Mouse (Mus musculus): ENCODE results near the gene Stx8.

Stx8 gene

DNA sequence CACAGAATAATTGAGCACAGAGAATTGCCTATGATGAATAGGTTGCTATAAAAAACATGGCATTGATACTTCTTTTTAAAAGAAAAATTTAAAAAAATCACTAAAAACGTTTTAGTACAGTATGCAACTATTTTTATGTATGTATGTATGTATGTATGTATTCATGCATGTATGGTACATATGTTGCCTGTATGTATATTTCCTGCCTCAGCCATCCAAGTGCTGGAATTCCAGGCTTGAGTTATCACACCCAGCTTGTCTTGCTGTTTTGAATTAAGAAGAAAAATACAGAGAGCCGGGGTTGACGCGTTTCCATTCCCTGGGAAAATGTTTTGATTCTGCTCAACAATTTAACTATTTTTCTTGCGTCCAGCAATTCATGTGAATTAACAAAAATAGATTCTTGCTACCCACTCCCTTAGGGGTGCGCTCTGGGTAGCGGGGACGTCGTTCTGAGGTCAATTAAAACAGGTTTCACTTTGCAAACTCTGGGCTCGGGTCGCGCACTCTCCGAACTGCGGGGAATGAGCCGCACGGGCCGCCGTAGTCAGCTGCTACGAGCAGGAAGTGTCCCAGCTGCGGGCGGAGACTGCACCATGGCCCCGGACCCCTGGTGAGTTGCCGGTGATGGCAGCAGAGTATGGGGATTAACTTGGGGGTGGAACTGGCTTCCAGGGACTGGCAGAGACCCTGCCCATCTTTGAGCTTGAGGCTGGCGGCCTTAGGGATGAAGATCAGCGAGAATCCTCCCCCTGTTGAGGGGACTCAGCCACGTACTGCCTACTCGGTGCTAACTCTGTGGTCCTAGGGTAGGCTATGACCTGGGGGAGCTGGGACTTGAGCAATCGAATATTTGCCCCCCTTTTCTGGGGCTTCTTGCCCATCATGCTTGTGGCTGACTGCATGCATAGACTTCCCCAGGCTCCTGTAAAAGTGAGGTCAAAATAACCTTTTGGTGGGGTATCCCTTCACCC lies at the start of gene Stx8:
TSS of gene Stx8 (plus strand) at position 289 of the 974 bp plus-strand sequence.
- DNase-seq (ENCODE audit: low spot score in 2 of 2) = peak; percentile 87 to 88

DNA sequence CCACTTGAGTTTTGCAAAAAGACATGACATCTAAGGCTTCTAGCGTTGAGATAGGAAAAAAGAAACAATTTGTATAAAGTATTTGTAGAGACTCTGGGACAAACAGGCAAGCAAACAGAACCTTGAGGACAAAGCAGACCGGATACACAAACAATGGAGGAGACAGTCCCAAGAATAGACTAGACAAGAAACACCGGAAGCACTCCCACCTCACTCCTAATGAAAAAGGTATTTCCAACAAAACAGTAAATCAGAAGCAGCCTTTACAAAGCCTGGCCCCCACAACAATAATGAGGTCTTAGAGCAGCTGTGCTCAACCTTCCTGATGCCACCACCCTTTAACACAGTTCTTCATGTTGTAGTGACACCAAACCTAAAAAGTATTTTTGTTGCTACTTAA lies 48.9 kb upstream of the Stx8 start:
- no peak for DNase-seq (ENCODE audit: low spot score in 2 of 2)

DNA sequence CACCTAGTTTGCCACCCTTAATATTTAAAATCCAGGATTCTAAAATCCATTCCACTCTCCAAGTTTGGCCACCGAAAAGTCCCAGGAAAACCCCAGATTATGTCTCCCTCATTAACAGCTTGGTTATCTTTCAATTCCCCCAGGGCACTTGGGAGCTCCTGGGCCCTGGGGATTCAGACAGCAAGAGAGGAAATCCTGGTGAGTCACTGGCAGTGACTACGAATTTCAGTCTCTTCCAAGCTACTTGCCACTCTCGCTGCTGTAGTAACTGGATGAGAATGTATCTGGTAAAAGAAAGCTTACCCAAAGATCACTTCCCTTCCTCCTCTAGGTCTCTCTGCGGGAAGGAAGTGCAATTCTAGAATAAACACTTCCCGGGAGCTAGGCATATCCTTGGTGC lies 46.4 kb upstream of the Stx8 start:
- no peak for DNase-seq (ENCODE audit: low spot score in 2 of 2)

DNA sequence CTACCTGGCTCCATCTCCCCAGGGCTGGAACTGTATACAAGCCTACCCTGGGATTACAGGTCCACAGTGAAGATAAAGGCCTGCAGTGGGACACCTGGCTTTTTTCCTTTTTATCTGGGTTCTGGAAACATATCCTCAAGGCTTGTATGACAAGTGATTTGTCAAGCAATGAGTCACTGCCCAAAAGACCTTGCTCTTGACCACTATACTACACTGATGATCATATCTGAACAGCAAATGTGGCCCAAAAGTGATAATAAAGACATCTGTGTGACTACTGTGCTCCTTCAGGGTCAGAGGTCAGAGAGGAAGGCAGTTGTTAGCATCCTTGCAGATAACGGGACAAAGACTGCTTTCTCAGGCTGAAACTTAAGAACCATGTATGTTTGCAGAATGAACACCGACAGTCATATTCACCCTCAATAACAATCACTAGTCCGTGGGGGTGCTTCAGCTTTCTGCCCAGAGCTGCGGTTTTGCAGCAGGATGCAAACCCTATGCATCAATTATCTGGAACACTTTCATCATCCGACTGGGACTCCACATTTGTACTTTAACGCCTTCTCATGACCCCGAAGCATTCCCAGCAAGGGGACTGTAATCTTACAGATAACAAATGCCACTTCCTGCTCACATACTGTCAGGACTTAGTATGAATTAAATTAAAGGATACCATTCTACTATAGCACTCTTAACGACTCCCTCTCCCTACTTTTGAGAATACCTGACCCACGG lies 45.6 kb upstream of the Stx8 start:
- DNase-seq (ENCODE audit: low spot score in 2 of 2) = no peak

DNA sequence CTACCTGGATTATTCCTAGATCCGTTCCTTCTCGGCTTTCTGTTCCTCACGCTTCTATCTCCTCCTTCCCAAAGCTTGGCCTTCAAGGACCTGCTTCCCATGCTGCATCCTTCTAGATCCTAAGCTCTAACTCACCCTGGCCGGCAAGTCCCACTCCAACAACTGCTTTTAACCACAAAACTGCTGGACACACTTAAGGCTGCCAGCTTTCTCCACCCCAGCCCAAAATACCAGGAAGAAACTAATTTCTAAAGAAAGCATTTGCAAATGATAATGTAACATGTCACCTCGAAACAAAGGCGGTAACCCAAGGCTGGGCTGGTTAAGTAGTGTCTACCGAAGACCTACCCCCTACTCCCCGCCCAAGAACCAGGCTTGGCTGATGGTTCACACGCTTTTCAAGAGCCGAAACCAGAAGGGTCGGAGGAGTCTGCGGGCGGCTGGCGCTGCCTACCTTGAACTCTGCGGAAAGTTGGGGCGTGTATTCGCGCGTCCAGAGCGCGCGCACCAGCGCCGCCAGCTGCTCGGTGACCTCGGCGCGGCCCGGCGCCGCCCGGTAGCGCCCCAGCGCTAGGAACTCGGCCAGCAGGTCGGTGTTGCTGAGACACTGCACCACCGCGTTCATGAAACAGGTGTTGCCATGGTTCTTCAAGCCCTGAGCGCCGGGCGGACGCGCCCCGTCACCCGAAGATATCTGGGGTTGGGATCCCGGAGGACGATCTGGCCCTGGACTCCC lies 44.7 kb upstream of the Stx8 start:
- no peak for DNase-seq (ENCODE audit: low spot score in 2 of 2)

DNA sequence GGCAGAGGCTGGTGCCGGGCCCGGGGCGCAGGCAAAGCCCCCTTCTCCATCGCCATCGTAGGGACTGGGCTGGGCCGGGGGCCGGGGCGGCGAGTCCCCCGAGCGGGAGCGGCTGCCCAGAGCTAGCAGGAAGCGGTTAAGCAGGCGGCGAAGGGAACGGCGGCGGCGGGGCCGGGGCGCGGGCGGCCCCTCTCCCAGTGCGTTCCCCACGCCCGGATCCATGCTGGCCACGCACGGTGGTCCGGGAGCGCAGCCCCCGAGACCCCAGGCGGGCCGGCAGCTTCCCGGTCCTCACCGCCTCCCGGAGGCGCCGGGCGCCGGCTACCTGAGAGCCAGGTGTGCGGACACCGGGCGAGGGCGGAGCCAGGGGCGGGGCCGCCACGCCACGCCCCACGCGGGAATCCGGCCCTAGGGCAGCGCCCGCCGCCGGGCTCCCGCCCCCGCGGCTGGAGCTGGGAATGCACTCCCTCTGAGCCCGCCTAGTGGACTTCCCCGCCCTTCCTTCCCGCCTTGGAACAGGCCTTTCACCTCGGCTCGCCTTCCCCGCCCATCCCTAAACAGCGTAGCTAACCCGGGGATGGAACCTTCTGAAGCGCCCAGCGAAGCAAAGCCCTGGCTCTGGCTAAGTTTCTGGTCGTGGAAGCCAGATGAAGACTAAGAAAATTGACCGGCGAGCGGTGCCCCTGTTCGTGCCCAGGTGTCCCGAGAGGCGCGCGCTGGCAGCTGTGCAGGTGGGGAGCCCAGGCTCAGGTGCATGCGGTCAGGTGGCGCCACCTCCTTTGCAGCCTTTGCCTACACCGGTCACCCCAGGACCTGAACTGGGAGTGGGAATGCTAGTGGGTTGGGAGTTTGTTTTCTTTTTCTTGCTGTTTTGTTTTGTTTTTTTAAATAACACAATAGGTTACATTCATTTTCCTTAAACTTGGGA lies 43.9 kb upstream of the Stx8 start, which contains the start of gene Usp43:
TSS of gene Usp43 (minus strand) at position 327 of the 928 bp plus-strand sequence.
- DNase-seq (ENCODE audit: low spot score in 2 of 2) = peak; percentile 3 to 5

DNA sequence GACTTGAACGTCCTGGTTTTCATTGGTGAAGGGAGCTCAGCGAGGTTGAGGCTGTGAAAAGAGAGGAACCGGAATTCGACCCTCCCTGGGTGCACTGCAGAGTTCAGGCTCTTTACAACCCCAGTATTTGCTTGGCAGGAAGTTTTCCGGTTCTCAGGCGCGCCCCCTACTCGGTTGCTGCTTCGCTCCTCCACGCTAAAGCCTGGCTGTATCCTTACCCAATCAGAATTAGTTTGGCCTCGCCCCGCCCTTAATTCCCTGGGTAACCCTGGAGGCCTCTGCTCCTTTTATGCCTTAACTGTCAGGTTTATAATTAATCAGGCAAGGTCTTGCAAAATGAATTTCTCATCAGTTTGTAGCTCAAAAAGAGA lies 43.3 kb upstream of the Stx8 start:
- peak; percentile 9 to 21 for DNase-seq (ENCODE audit: low spot score in 2 of 2)

DNA sequence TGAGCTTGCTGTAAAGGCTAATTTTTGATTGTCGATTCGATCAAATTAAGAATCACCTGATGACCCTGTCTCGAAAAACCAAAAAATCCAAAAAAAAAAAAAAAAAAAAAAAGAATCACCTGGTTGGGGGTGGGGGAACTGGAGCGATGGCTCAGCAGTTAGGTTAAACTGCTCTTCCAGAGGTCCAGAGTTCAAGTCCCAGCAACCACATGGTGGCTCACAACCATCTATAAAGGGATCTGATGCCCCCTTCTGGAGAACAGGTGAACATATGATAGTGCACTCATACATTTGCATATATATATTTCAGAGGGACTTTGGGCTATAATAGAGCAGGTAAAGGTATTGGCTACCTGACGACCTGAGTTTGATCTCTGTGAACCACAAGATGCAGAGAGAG lies 42.3 kb upstream of the Stx8 start:
- no peak for DNase-seq (ENCODE audit: low spot score in 2 of 2)

DNA sequence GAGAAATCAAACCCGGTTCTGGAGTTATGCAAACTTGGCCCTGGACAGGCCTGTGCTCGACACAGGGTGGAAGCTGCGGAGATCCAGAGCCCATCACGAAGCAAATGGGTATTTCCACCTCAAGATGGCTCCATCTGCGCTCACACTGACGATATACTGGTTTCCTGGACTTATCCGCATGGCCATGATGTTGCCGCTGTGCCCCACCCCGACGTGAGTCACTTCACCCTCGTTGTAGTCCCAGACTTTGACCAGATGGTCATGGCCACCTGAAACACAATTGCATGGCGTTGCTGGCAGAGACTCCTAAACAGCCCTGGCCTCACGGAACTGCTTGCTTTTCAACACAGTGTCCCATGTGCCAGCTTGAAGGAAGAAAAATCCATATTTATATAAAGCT lies 41.0 kb upstream of the Stx8 start:
- DNase-seq (ENCODE audit: low spot score in 2 of 2) = no peak

DNA sequence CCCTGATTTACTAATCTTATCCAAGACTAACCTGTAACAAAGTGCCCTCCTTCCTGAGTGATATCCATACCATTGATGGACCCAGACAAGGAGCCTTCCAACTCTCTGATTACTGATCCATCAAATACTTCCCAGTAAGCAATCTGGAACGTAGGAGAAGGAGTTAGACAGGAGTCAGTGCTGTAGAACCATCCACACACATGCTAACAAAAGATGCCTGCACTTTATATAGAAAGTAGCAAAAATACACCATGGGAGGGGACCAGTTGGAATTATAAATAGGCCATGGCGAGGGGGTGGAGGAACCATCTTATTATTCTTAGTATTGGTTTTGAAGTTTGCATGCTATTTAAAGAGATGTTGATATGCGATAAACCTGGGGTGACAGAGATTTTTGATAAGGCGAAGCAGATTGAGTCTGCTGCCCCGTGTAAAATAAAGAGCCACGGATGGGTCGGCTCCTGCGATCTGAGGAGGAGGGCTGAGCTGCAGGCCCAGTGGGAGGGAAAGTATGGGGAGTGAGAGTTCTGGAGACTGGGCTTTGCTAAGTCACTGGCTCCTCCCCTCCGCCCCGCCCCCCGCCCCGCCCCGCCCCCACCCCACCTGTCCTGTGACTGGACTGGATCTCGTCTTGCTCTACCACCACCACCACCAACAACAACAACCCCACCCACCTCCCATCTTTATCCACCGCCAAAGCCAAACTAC lies 39.5 kb upstream of the Stx8 start:
- DNase-seq (ENCODE audit: low spot score in 2 of 2) = no peak

DNA sequence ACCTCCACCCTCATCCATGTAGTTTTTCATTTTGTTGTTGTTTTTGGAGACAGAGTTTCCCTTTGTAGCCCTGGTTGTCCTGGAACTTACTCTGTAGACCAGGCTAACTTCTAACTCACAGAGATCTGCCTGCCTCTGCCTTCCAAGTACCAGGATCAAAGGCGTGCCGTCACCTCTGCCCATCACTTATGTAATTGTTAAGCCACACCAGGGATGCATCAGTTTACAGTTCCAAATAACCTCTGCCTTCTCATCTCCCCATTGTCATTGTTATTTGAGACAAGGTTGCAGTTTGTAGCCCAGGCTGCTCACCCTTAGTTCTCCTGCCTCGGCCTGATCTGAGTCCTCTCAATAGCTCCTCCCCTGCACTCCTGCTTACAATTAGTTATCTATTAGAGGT lies 33.8 kb upstream of the Stx8 start:
- no peak for DNase-seq (ENCODE audit: low spot score in 2 of 2)

DNA sequence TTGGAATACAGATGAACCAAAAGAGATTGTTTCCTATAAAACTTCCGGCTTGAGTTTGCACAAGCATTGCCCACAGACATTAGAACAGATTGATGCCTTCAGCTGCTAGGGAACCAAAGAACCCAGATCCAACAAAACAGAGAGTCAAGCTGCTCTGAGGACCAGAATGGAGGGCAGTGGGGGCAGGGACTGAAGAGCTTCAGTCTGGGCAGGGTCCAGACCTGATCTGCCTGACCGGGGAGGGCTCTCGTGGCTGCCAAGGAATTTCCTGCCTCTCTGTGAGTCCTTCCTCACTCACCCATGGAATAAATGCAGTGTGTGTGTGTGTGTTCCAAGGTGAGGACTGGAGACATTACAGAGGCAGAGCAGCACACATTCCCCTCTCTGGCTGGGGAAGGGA lies 17.8 kb upstream of the Stx8 start:
- no peak for DNase-seq (ENCODE audit: low spot score in 2 of 2)

DNA sequence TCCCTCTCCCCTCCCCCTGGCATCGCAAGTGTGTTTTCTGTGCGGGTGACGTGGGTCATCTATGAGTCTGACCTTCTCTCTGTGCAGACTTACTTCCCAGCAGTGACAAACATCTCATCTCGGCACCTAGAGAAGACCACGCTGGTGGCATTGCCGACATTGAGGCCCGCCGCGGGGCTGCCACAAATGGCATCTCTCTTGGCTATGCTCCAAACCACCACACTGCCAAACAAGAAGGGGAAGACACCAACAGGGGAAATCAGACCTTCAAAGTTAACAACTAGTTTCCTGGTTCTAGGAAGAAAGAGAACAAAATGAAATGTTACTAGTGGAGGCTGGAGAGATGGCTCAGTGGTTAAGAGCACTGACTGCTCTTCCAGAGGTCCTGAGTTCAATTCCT lies 16.5 kb upstream of the Stx8 start:
- no peak for DNase-seq (ENCODE audit: low spot score in 2 of 2)

DNA sequence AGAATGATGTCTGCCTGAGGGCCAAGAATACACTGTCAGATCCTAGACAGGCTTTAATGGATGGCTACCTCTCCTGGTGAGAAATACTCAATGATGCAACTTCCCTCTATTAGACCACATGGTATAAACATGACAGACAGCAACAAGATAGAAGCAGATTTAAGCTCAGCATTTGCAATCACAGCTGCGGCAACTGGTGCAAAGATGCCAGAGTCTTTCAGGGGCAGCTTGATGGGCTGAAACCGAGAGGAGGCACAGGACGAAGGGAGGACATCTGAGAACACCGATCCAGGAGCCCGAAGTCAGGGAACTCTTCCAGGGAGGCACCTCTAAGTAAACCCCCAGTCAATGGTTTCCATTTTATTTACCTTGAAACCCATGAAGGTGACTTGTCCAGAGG lies 12.4 kb upstream of the Stx8 start:
- no peak for DNase-seq (ENCODE audit: low spot score in 2 of 2)

DNA sequence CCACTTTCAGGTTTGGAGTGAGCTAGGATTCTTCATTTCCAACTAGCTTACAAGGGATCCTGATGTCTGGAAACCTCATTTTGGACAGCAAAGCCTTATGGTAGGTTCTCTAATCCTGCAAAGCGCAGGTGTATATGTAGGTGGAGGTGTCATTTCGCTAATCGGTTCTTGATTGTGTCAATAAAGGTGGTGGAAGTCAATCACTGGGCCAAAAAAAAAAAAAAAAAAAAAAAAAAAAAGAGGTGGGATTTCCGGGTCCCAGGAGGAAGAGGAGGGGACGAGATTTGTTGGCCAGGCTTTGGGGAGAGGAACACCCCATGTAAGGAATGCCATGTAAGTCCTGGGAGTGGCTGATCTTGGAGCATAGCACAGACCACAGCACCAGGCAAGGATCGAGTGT lies 11.6 kb upstream of the Stx8 start:
- no peak for DNase-seq (ENCODE audit: low spot score in 2 of 2)

DNA sequence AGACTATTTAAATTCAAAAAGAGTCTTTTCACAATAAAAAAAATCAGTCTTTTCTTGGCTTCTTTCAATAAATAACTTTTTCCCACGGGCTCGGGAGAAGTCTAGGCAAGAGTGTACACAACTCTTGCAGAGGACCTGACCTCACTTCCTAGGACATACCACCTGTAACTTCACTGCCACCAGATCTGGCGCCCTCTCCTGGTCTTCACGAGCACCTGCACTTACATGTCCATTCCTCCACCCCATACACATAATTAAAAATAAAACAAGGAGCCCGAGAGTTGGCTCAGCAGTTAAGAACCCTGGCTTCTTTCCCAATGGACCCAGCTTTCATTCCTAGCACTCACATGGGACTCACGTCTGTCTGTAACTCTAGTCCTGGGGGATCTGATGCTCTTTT lies 1.9 kb upstream of the Stx8 start:
- DNase-seq (ENCODE audit: low spot score in 2 of 2) = no peak

DNA sequence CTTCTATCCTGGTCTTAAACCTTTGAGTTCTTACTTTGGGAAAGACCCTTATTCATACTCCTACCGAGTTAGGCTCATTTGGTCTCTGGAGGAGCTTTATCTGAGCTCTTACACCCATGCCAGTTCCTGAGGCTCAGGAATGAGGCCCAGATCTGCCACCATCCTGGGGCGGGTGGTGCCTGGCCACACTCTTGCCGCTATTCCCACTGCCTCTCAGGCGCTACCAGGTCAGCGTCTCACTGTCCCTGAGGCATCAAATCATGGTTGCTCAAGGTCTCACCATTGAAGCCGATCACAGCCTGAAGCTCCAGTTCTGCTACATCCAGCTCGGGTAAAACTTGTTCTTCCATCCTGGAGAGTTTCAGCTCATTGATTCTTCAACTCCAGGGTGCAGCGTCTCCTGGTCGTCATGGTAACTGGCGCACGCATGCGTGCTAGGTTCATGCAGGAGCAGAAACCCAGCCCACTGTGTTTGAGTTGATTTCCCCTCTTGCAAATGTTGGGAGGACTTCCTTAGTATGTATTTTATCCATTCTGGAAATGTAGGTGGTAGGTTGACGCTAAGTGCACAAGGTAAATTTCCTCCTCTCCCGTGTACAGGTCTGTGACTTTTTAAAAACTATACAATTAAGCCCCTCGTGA lies 630 bp upstream of the Stx8 start, which contains the start of gene Cfap52:
TSS of gene Cfap52 (minus strand) at position 410 of the 642 bp plus-strand sequence.
- DNase-seq (ENCODE audit: low spot score in 2 of 2) = peak; percentile 69 to 72

DNA sequence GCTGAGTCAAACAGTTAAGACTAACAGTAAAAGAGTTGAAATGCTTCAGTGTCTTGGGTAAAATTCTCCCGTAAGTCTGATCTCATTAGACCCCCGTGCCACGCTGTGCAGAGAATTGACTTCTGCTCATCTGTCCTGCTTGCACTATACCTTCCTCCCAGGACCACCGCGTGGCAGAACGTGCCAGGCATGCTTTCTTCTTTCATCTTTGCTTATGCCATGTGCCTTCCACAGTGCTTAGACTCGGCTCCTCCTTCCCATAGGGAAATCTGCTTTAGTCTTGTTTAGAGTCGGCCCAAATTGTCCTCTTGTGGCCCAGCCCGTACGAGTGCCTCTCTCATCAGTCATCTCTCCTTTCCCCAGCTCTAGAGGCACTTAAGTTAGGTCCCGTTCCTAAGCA lies 1.8 kb downstream of the Stx8 start:
- no peak for DNase-seq (ENCODE audit: low spot score in 2 of 2)

DNA sequence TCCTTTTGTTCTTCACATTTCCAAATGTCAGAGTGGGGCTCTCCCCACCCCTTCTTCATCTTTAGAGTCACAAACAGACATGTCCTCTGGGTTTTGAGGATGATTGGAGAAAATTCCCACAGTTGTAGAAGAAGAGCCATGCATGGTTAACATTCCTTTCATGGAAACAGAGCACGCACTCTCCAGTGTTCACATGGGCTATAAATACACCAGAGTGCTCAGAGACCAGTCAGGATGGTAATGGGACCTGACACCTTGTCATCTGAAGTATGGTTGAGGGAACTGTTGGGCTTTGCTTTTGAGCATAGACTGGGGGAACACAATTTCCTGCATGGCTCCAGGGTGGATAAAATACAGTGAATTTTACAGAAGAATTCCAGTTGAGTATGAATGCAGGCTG lies 6.6 kb downstream of the Stx8 start:
- DNase-seq (ENCODE audit: low spot score in 2 of 2) = no peak

DNA sequence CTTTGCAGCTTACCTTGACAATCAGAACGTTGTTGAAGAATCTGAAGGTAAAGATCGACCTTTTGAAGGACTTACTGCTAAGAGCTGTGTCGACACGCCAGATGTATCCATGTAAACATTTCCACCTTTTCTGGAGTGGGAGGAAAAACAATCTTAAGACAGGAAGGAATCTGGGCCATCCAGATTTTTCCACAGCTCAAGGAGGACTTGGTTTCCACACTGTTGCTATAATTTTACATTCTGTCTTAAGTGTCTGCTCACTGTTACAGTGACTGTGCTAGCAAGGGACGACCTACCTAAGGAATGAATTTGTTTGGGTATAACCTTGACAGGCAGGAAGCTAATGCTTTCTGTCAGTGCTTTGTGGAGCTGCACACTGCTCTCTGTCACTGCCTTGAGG lies 7.2 kb downstream of the Stx8 start:
- no peak for DNase-seq (ENCODE audit: low spot score in 2 of 2)

Measured in spleen, postnatal 36 days (tissue).